Mouse (Mus musculus): ENCODE measurements around the gene Mtap. TPM values are rescaled to one million over a fixed set of nuclear protein-coding genes. Genes with fewer than 3 reads are reported as not detected.
A peak's percentile ranks its signal among the peaks of the same experiment; 100 is the strongest.

Gene Mtap
- polyA plus RNA-seq, 1 experiment: 7.2 TPM

GRCm38 (mm10) chr4:89145409-89145808 lies 8.5 kb downstream of the Mtap start:
- Histone ChIP-seq H3K4me3 (replicated peaks; ENCODE audit: control insufficient read depth, low read depth, low read length) (no peak overlapping the region), H3K4me1 (ENCODE audit: control insufficient read depth, insufficient read depth, low read length) (no peaks in the 10 kb centered on the region), H3K27ac (ENCODE audit: control insufficient read depth, insufficient read depth, low read depth, low read length, poor library complexity) (no peak overlapping the region)
- TF ChIP-seq POLR2A (IDR thresholded peaks at IDR 0.05; ENCODE audit: borderline replicate concordance, control insufficient read depth, low read depth, low read length) (no peak), CTCF (IDR thresholded peaks at IDR 0.05; ENCODE audit: control insufficient read depth, insufficient read depth, low read length) (peak; percentile 98)
- 50% methylated on average over 6 of the region's 6 CpGs for WGBS

DNA sequence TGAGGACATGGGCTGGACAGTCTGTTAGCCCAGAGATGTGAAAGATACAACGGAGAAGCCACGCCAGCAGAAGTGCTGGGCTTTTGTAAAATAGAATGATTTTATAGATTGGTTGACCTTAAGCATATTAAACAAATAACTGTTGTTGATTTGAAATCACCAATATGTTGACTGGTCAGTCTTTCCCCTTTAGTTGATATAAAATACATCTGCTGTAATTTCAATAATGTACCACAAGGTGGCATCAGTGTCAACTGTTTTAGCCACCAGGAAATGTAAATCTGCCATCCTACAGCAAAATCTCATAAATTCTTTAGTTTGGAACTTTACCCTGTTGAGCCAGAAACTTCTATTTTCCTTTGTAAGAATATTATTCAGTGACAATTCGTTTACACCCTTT lies 9.4 kb downstream of the Mtap start:
- H3K27ac ChIP-seq (ENCODE audit: control insufficient read depth, insufficient read depth, low read depth, low read length, poor library complexity): no peak overlapping the region
- WGBS: 53% methylated on average over 3 of the region's 3 CpGs
- no peak overlapping the region for H3K4me3 ChIP-seq (replicated peaks; ENCODE audit: control insufficient read depth, low read depth, low read length)
- no peak for TF ChIP-seq POLR2A (IDR thresholded peaks at IDR 0.05; ENCODE audit: borderline replicate concordance, control insufficient read depth, low read depth, low read length)
- 0 out of 2 replicates have a peak, but pooled peaks have one; percentile 22 for TF ChIP-seq CTCF (IDR thresholded peaks at IDR 0.05; ENCODE audit: control insufficient read depth, insufficient read depth, low read length)
- no peaks in the 10 kb centered on the region for H3K4me1 ChIP-seq (ENCODE audit: control insufficient read depth, insufficient read depth, low read length)

DNA sequence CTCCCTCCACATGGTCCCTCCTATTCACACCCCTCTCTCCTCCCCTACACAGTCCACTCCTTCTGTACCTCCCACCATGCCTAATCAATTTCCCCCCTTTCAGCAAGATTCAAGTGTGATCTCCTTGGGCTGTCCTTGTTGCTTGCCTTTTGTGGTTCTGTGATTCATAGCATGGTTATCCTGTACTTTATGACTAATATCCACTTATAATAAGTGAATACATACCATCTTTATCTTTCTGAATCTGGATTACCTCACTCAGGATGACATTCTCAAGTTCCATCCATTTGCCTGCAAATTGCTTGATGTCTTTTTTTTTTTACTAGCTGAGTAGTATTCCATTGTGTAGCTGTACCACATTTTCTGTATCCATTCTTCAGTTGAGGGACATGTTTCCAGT lies 12.3 kb downstream of the Mtap start:
- Histone ChIP-seq H3K27ac (ENCODE audit: control insufficient read depth, insufficient read depth, low read depth, low read length, poor library complexity) (no peak overlapping the region), H3K4me1 (ENCODE audit: control insufficient read depth, insufficient read depth, low read length) (no peaks in the 10 kb centered on the region), H3K4me3 (replicated peaks; ENCODE audit: control insufficient read depth, low read depth, low read length) (no peak overlapping the region)
- TF ChIP-seq CTCF (IDR thresholded peaks at IDR 0.05; ENCODE audit: control insufficient read depth, insufficient read depth, low read length) (no peak), POLR2A (IDR thresholded peaks at IDR 0.05; ENCODE audit: borderline replicate concordance, control insufficient read depth, low read depth, low read length) (no peak)

GRCm38 (mm10) chr4:89161389-89161788 lies 24.5 kb downstream of the Mtap start:
- TF ChIP-seq POLR2A (IDR thresholded peaks at IDR 0.05; ENCODE audit: borderline replicate concordance, control insufficient read depth, low read depth, low read length) (no peak), CTCF (IDR thresholded peaks at IDR 0.05; ENCODE audit: control insufficient read depth, insufficient read depth, low read length) (no peak)
- no peak overlapping the region for H3K4me3 ChIP-seq (replicated peaks; ENCODE audit: control insufficient read depth, low read depth, low read length)
- no peak overlapping the region for H3K27ac ChIP-seq (ENCODE audit: control insufficient read depth, insufficient read depth, low read depth, low read length, poor library complexity)
- no peaks in the 10 kb centered on the region for H3K4me1 ChIP-seq (ENCODE audit: control insufficient read depth, insufficient read depth, low read length)
- 90% methylated on average over 3 of the region's 3 CpGs for WGBS

- WGBS: 73% methylated on average over 5 of the region's 5 CpGs
- Histone ChIP-seq H3K4me3 (replicated peaks; ENCODE audit: control insufficient read depth, low read depth, low read length) (no peak overlapping the region), H3K4me1 (ENCODE audit: control insufficient read depth, insufficient read depth, low read length) (no peaks in the 10 kb centered on the region), H3K27ac (ENCODE audit: control insufficient read depth, insufficient read depth, low read depth, low read length, poor library complexity) (no peak overlapping the region)
- TF ChIP-seq POLR2A (IDR thresholded peaks at IDR 0.05; ENCODE audit: borderline replicate concordance, control insufficient read depth, low read depth, low read length) (no peak), CTCF (IDR thresholded peaks at IDR 0.05; ENCODE audit: control insufficient read depth, insufficient read depth, low read length) (no peak)
Observed at GRCm38 (mm10) chr4:89162496-89162895, 25.6 kb downstream of the Mtap start.

DNA sequence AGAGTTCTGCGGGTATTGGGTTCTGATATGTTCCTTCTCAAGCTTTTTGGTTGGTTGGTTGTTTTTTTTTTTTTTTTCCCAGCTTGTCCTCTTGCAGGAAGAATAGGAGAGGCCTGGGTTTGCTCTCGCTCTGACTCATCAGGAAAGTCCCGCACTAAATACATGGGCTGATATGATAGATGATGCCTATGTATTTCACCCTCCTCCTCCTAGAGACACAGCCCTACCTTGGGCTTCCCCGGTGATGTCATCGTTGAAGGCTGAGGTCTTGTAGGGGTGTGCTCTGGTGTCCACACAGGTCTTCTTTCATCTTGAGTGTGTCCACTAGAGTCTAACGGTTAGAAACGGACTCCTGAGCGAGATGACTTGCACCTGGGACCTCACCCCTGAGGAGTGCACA lies 26.7 kb downstream of the Mtap start:
- 89% methylated on average over 8 of the region's 8 CpGs for WGBS
- Histone ChIP-seq H3K4me1 (ENCODE audit: control insufficient read depth, insufficient read depth, low read length) (no peaks in the 10 kb centered on the region), H3K27ac (ENCODE audit: control insufficient read depth, insufficient read depth, low read depth, low read length, poor library complexity) (no peak overlapping the region), H3K4me3 (replicated peaks; ENCODE audit: control insufficient read depth, low read depth, low read length) (no peak overlapping the region)
- TF ChIP-seq POLR2A (IDR thresholded peaks at IDR 0.05; ENCODE audit: borderline replicate concordance, control insufficient read depth, low read depth, low read length) (no peak), CTCF (IDR thresholded peaks at IDR 0.05; ENCODE audit: control insufficient read depth, insufficient read depth, low read length) (no peak)

DNA sequence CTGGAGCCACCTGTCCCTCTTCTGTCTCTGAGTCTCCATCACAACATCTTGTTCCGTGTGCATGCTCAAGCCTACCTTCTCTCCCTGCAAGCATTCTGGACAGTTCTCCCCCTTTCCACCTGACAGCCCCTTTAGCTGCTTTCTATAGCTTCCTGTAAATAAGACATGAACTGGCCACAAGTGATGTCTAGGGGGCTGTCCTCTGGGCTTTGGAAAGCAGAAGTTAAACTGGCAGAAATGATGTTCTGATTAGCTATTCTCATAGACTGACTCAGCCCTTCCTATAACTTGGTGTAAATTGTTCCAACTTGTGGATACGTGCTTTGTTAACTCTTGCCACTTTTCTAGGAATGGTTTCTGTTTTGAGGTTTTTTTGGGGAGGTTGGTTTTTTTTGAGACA lies 27.8 kb downstream of the Mtap start:
- Histone ChIP-seq H3K27ac (ENCODE audit: control insufficient read depth, insufficient read depth, low read depth, low read length, poor library complexity) (no peak overlapping the region), H3K4me1 (ENCODE audit: control insufficient read depth, insufficient read depth, low read length) (no peaks in the 10 kb centered on the region), H3K4me3 (replicated peaks; ENCODE audit: control insufficient read depth, low read depth, low read length) (no peak overlapping the region)
- WGBS: 68% methylated on average over 2 of the region's 2 CpGs
- TF ChIP-seq POLR2A (IDR thresholded peaks at IDR 0.05; ENCODE audit: borderline replicate concordance, control insufficient read depth, low read depth, low read length): no peak
- no peak for TF ChIP-seq CTCF (IDR thresholded peaks at IDR 0.05; ENCODE audit: control insufficient read depth, insufficient read depth, low read length)

DNA sequence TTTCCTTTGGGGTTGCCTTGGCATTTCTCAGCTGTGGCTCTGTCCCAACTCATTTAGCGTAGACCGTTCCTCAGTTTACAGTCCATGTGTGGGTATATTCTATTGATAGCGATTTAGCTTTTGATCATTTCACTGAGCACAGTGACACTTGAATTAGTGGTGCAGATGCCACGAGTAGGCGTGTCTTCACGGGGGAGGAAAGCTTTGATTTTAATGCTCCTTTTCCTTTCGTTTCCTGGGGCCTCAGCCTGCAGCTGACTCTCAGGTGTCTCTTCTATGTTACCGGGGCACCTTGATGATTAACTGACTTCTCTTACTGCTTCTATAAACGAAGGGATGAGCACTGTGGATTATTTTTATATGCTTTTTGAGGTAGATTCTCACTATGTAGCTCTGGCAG lies 32.0 kb downstream of the Mtap start:
- Histone ChIP-seq H3K4me1 (ENCODE audit: control insufficient read depth, insufficient read depth, low read length) (no peaks in the 10 kb centered on the region), H3K27ac (ENCODE audit: control insufficient read depth, insufficient read depth, low read depth, low read length, poor library complexity) (no peak overlapping the region), H3K4me3 (replicated peaks; ENCODE audit: control insufficient read depth, low read depth, low read length) (no peak overlapping the region)
- 85% methylated on average over 9 of the region's 9 CpGs for WGBS
- TF ChIP-seq POLR2A (IDR thresholded peaks at IDR 0.05; ENCODE audit: borderline replicate concordance, control insufficient read depth, low read depth, low read length) (no peak), CTCF (IDR thresholded peaks at IDR 0.05; ENCODE audit: control insufficient read depth, insufficient read depth, low read length) (no peak)

- Histone ChIP-seq H3K4me3 (replicated peaks; ENCODE audit: control insufficient read depth, low read depth, low read length) (no peak overlapping the region), H3K4me1 (ENCODE audit: control insufficient read depth, insufficient read depth, low read length) (no peaks in the 10 kb centered on the region), H3K27ac (ENCODE audit: control insufficient read depth, insufficient read depth, low read depth, low read length, poor library complexity) (no peak overlapping the region)
- no peak for TF ChIP-seq POLR2A (IDR thresholded peaks at IDR 0.05; ENCODE audit: borderline replicate concordance, control insufficient read depth, low read depth, low read length)
- no peak for TF ChIP-seq CTCF (IDR thresholded peaks at IDR 0.05; ENCODE audit: control insufficient read depth, insufficient read depth, low read length)
- 79% methylated on average over 4 of the region's 4 CpGs for WGBS
Observed at GRCm38 (mm10) chr4:89169739-89170138, 32.8 kb downstream of the Mtap start.
